Mouse (Mus musculus) c-Kit-negative CD71-positive TER-119-positive erythroid progenitor cells, embryonic 14.5 days (primary cell): ENCODE data around the gene Vash1.

Experiments used
- DNase-seq: peaks from one replicate; pipeline ENCODE4 v3.0.0-alpha.2; 2013; ENCODE audit warnings: low read depth, low spot score

Gene Vash1

DNA sequence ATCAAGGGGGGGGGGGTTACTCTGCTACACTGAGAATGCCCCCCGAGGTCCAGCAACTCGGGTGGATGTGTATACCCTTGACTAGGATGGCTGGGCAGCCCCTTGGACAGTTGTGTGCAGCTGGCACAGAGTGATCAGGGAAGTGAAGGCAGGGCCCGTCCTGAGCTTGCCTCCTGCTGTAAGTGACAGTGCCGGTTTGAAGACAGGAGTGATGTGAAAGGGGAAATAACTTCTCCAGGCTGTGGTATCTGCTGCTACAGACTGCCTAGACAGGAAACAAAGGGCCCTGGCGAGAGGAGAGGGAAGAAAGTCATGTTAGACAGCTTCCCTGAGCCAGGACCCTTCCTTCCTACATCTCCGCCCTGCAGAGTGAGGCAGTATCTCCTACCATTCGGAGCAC, 5.2 kb downstream of the Vash1 start:
- no peak for DNase-seq

GRCm38 (mm10) chr12:86685275-86685674, 6.8 kb downstream of the Vash1 start:
- DNase-seq, result no peak

- no peak for DNase-seq
These were observed 8.2 kb downstream of the Vash1 start for GRCm38 (mm10) chr12:86686551-86687330.

- no peak for DNase-seq
These were observed 9.0 kb downstream of the Vash1 start for GRCm38 (mm10) chr12:86687445-86687955.

- DNase-seq, result no peak
These were observed 9.6 kb downstream of the Vash1 start for GRCm38 (mm10) chr12:86687971-86688573.

DNA sequence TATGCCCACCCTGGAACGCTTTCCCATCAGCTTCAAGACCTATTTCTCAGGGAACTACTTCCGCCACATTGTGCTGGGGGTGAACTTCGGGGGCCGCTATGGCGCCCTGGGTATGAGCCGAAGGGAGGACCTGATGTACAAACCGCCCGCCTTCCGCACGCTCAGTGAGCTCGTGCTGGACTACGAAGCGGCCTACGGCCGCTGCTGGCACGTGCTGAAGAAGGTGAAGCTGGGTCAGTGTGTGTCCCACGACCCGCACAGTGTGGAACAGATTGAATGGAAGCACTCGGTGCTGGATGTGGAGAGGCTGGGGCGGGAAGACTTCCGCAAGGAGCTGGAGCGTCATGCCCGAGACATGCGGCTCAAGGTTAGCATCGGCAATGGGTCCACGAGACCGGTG, 10.4 kb downstream of the Vash1 start:
- DNase-seq, result no peak

DNA sequence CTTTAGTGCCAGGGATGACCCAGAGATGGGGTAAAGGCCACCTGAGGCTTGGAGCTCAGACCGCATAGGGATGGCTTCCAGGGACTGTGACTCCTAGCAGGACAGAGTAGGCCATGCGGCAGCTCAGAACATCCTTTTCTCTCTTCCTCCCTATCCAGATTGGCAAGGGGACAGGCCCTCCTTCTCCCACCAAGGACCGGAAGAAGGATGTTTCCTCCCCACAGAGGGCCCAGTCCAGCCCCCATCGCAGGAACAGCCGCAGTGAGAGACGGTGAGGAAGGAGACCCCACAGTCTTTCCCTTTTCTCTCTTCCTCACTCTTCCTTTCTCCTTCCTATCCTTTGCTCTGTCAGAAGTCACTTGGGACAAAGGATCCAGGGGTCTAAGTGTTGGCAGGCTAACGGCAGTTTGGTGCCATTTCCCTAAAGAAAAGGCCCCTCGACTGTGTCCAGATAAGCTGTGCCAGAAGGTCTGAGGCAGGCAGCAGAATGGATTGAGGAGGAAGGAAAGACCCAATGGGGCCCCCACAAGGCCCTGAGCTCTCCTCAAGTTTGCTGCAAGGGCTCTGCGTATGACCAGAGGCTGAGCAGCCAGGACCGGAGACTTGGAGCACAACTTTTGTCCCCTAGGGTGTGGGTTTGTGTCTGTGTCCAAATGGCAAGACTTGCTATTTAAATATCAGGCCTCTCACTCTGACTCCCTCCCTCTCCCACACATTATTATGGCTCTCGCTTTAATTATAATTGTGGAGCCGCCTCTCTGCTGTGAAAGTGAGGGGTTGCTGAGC, 12.4 kb downstream of the Vash1 start:
- no peak for DNase-seq

DNA sequence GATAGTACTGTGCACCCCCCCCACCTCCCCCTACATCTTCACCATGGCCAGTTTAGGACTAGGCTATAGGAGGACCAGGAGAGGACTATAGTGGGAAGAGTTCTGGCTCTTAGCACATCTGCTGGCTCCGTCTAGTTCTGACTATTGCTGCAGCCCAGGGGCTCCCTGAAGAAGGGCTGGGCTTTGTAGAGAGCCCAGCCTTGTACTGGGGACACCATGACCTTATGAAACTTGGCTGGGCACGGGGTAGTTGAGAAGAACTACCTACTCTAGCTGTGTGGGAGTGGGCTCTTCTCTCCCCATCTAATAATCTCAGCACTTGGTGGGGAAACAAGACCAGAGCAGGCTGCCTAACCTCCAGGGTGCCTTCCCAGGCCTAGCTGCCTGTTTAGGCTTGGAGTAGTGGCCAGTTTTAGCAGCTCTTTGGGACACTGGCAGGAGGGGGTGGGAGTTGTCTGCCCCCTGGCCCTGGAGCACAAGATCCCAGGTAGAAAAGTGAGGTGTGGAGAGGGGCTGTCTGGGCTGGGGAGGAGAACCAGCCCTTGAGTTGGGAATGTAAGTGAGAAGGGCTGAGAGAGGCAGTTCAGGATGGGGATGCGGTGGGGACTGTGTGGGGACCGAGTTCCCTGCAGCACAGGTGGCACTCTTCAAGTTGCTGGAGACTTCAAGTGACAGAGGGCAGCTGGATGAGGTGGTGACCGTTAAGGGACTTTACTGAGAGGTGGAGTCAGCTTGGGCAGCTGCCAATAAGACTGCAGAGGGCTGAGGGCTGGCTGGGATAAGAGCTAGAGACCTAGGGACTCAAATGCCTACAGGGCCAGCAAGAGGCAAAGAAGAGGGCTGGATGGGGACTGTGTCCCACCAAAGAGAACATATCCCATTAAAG, 14.2 kb downstream of the Vash1 start:
- no peak for DNase-seq

- no peak for DNase-seq
These were observed 14.9 kb downstream of the Vash1 start for GRCm38 (mm10) chr12:86693389-86693788.

- no peak for DNase-seq
These were observed 15.9 kb downstream of the Vash1 start for GRCm38 (mm10) chr12:86694441-86694840.

DNA sequence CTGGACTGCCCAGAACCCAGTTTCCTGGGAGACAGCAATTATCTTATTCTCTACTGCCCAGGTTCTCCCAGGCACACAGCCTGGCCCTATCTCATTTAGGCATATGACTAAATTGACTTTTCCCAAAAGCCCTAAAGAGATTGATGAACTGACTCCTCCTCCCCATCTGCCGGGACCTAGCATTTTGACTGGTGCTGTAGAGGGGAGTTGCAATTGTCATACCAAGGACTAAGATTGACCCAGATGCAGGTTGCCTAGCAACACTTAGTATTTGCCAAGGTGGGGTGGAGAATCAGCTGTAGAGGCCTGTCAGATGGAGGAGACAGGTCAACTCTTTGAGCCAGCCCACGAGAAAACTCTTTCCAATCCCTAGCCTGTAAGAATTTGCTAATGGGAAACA, 19.5 kb downstream of the Vash1 start:
- no peak for DNase-seq

- no peak for DNase-seq
These were observed 20.0 kb downstream of the Vash1 start for GRCm38 (mm10) chr12:86698537-86698936.

DNA sequence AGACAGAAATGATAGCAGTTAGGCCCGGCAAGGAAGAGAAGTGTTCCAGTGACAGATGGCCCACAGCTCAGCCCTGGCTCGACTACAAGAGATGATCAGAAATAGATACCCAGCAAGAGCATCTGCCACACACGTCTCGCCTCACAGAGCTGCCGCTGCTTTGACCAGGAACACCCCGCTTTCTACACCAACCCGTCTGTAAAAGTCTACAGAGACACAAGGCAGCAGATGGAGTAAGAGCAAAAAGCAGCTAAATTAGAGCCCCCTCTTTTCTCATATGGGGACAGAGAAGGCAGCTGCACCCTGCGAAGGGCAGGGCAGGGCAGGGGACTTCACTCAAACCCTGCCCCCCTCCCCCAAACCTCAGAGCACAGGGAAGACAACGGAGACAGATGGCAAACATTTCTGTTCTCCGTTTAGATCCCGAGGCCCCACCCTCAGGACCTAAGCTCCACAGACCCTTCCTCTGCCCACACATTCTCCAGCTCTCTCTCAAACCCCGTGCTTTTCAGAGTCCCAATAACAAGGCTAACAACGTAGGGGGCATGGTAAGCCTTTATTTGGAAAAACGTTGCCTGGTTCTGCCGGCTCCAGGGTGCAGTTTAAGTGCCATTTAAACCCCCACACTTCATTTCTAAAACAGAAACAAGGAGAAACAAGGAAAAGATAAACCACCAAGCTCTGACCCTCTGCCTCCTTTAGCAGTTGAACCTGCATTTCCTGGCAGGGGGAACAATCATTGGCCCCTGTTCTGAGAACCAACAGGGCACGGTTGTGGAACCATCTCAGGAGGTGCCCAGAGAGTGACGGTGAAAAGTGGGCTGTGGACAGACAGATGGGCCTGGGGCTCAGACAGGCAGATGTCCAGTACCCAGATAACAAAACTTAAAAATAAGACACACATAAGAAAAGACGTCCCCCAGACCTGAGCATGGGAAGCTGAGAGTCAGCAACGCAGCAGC, 21.7 kb downstream of the Vash1 start:
- DNase-seq, result no peak

GRCm38 (mm10) chr12:86700927-86701310, 22.4 kb downstream of the Vash1 start:
- no peak for DNase-seq

GRCm38 (mm10) chr12:86701491-86701890, 23.0 kb downstream of the Vash1 start:
- DNase-seq, result no peak

- no peak for DNase-seq
These were observed 24.2 kb downstream of the Vash1 start for GRCm38 (mm10) chr12:86702690-86703089.

- no peak for DNase-seq
These were observed 27.3 kb downstream of the Vash1 start for GRCm38 (mm10) chr12:86705843-86706242.

GRCm38 (mm10) chr12:86714026-86714425, 35.5 kb downstream of the Vash1 start:
- DNase-seq, result no peak

- DNase-seq, result no peak
These were observed 36.9 kb downstream of the Vash1 start for GRCm38 (mm10) chr12:86715401-86715800.

DNA sequence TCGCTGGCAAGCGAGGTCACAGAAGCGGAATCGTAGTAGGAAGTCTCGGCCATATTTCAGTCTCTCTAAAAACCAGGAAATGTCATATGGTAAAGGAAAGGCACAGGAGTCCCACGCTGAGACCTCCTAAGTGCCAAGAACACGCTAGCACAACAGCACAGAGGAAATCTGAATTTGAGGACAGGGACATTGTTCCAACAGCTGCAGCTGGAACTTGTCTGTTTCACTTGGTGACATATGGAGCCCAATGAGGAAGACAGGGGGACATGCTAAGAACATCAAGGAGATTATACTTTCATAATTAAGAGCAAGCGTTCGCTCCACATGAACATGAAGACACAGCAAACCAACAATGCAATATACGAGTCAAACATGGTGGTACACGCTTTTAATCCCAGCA, 38.5 kb downstream of the Vash1 start:
- no peak for DNase-seq
